Mouse (Mus musculus): ENCODE data around the gene Neurod4.

- no peak for TF ChIP-seq GATA1 (IDR thresholded peaks at IDR 0.05; ENCODE audit: borderline replicate concordance, low read length)
- no peak for TF ChIP-seq FLI1 (IDR thresholded peaks at IDR 0.05; ENCODE audit: low read length)
Measured at GRCm38 (mm10) chr10:130324243-130324642, 44.2 kb upstream of the Neurod4 start.

Measured in megakaryocyte, embryonic 14.5 days (primary cell).